ENCODE assay signal across 8 mouse cellular contexts in the genomic region with DNA sequence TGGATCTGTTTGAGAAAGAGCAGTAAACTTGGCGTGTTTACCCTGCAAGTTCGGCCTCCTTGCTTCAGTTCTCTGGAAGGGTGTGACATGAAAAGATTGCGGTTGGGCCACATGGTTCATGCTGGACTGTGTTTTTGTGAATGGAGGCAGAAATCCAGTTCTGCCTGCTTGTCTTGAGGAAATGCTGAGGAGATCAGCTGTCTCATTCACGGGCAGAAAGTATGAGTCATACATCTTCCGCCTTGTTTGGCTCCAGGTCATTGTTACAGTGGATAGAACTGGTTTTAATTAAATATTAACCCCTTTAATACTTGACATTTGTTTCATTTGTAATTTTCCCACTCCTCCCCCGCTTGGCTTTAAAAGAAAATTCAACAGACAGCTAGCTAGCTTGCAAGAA. TPM values are rescaled to one million over a fixed set of nuclear protein-coding genes. Genes with fewer than 3 reads are reported as not detected.
DNase-seq lines count a peak whose midpoint lies in the region; ATAC-seq and TF ChIP-seq lines count a peak whose summit lies in the region.

No protein-coding gene starts in this region.

- H3K9ac ChIP-seq in forebrain, embryonic 12.5 days: no peak overlapping the region
- H3K9ac ChIP-seq in intestine, postnatal 0 days (ENCODE audit: low read depth, low read length): no peak overlapping the region

- no peak overlapping the region for H3K4me3 ChIP-seq in forebrain, embryonic 12.5 days (replicated peaks)
- H3K4me3 ChIP-seq in forebrain, embryonic 10.5 days: no peak overlapping the region
- no peak overlapping the region for H3K4me3 ChIP-seq in intestine, postnatal 0 days (ENCODE audit: low read depth, low read length)

- no peak overlapping the region for H3K27ac ChIP-seq in forebrain, embryonic 12.5 days
- H3K27ac ChIP-seq in forebrain, embryonic 10.5 days: no peak overlapping the region
- no peak overlapping the region for H3K27ac ChIP-seq in intestine, postnatal 0 days (ENCODE audit: low read depth, low read length)

- H3K4me2 ChIP-seq in forebrain, embryonic 12.5 days: no peak overlapping the region
- H3K4me2 ChIP-seq in intestine, postnatal 0 days (replicated peaks; ENCODE audit: low read depth): peak overlapping the region; percentile 45

- H3K36me3 ChIP-seq in forebrain, embryonic 12.5 days (replicated peaks): no peaks in the 10 kb centered on the region
- no peaks in the 10 kb centered on the region for H3K36me3 ChIP-seq in forebrain, embryonic 10.5 days (replicated peaks)
- H3K36me3 ChIP-seq in intestine, postnatal 0 days (ENCODE audit: control insufficient read depth, insufficient read depth): no peaks in the 10 kb centered on the region

- WGBS in forebrain, embryonic 12.5 days: 44% methylated on average over 6 of the region's 6 CpGs
- WGBS in forebrain, embryonic 10.5 days: 68% methylated on average over 6 of the region's 6 CpGs
- 9% methylated on average over 6 of the region's 6 CpGs for WGBS in intestine, postnatal 0 days

- no peaks in the 10 kb centered on the region for H3K9me3 ChIP-seq in forebrain, embryonic 12.5 days
- no peaks in the 10 kb centered on the region for H3K9me3 ChIP-seq in forebrain, embryonic 10.5 days
- no peaks in the 10 kb centered on the region for H3K9me3 ChIP-seq in intestine, postnatal 0 days (ENCODE audit: control insufficient read depth)

- ATAC-seq in forebrain, embryonic 12.5 days (ENCODE audit: low FRiP score): peak; percentile 61; the same call in 1 of the 2 replicates
- ATAC-seq in intestine, postnatal 0 days: peak; percentile 95

- no peaks in the 10 kb centered on the region for H3K27me3 ChIP-seq in forebrain, embryonic 12.5 days
- H3K27me3 ChIP-seq in forebrain, embryonic 10.5 days (ENCODE audit: poor library complexity, severe bottlenecking): no peaks in the 10 kb centered on the region
- no peaks in the 10 kb centered on the region for H3K27me3 ChIP-seq in intestine, postnatal 0 days (replicated peaks; ENCODE audit: control insufficient read depth, insufficient read depth, low read length)

- H3K4me1 ChIP-seq in forebrain, embryonic 12.5 days: peaks cover 7% of the 10 kb centered on the region; the same call in 1 of the 2 replicates
- H3K4me1 ChIP-seq in forebrain, embryonic 10.5 days: peaks cover 21% of the 10 kb centered on the region
- no peaks in the 10 kb centered on the region; the same call in 1 of the 2 replicates for H3K4me1 ChIP-seq in intestine, postnatal 0 days (replicated peaks; ENCODE audit: control insufficient read depth, insufficient read depth, low read length)

- DNase-seq in forebrain, embryonic 10.5 days (ENCODE audit: extremely low spot score, low spot score): no peak
- peak; percentile 63 for DNase-seq in 3134 (ENCODE audit: extremely low read depth, insufficient read length, low spot score)
- peak; percentile 64 for DNase-seq in cerebellum, adult 8-10 months
- DNase-seq in gonadal fat pad, adult 2 months (ENCODE audit: low read depth): peak; percentile 26
- peak; percentile 75 for DNase-seq in lung, postnatal 10 days
- no peak for DNase-seq in thymus, postnatal 4 days

- no peak for TF ChIP-seq CTCF in intestine, postnatal 0 days (IDR thresholded peaks at IDR 0.05; ENCODE audit: low read depth)

RNA-seq across cellular contexts. Expression of a gene that starts 9.4 kb away (rescaled TPM):
- 25.5 and 46.6 TPM in 2 replicates for polyA plus RNA-seq in forebrain, embryonic 12.5 days (2016; fragmentation: Nextera tagmentation; extraction: Ambion mirVana)
- polyA plus RNA-seq in forebrain, embryonic 10.5 days (2016; fragmentation: Nextera tagmentation; extraction: Ambion mirVana): 14.2 and 18.0 TPM in 2 replicates
- polyA plus RNA-seq in gonadal fat pad, adult 2 months (2012; rRNA removed): 12.7 and 16.0 TPM in 2 replicates
- polyA plus RNA-seq in intestine, postnatal 0 days (2015; fragmentation: Nextera tagmentation; extraction: Ambion mirVana): 18.5 and 18.6 TPM in 2 replicates

Comparison
In these comparisons a context has a peak if more than half of its experiments do, and no peak if none do; other contexts are left out.
1. DNase-seq: peak in 3134 (single experiment), cerebellum, adult 8-10 months (single experiment), gonadal fat pad, adult 2 months (single experiment) and lung, postnatal 10 days (single experiment); none in forebrain, embryonic 10.5 days (single experiment) and thymus, postnatal 4 days (single experiment).